Mouse (Mus musculus) cerebellum, postnatal 25 days (tissue): ENCODE data around the gene Myod1.

Experiments
- DNase-seq, 2 experiments: peaks; one replicate each; pipeline ENCODE4 v3.0.0; 2021; ENCODE audit warnings: mixed read lengths in 2 of 2

The Myod1 gene

GRCm38 (mm10) chr7:46376172-46377007 is at the start of gene Myod1:
Myod1 (plus strand) TSS chr7:46376474.
- no peak for DNase-seq

- DNase-seq = no peak
Observed at GRCm38 (mm10) chr7:46327896-46328295, 48.4 kb upstream of the Myod1 start.

GRCm38 (mm10) chr7:46337397-46337796 is 38.9 kb upstream of the Myod1 start:
- no peak for DNase-seq

DNA sequence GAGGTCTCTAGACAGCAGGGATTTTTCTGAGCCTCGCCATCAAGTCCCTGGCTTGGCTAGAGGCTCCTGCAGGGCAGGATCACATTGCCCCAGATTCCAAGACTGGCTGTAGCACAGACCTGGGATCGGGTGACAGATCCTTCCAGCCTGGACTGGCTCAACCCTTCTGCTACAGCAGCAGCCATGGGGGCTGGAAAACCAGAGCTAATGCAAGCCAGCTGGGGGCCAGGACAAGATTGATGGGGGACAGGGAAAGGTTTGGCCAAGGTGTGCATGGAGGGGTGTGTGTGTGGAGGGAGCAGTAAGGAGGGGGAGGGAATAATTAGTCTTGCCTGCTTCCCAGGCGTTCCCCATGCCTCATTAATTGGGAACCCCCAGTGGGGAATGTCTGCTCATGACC is 36.5 kb upstream of the Myod1 start:
- DNase-seq = peak in 1 of 2 experiments; percentile 13

- DNase-seq = no peak
Observed at GRCm38 (mm10) chr7:46340295-46340694, 36.0 kb upstream of the Myod1 start.

- no peak for DNase-seq
Observed at GRCm38 (mm10) chr7:46341471-46341870, 34.8 kb upstream of the Myod1 start.

- DNase-seq = no peak
Observed at GRCm38 (mm10) chr7:46347692-46348091, 28.6 kb upstream of the Myod1 start.

DNA sequence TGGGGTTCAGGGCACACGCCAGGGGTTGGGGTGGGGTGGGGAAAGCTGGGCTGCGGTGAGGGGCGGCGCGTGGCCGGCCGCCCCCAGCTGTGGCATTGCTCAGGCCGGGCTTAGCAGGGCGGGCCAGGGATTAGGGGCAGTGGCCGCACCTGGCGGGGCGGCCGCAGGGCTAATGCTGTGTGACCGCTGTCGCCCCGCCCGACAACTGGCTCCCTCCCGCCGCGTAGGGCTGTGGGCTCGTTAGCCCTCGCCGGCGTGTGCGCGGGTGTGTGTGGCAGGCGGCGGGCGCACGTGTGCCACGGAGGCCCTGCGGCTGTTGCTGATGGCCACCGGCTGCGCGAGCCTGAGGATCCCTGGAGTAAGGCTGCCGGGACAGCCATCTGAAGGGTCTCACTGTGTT is 27.5 kb upstream of the Myod1 start:
- no peak for DNase-seq

DNA sequence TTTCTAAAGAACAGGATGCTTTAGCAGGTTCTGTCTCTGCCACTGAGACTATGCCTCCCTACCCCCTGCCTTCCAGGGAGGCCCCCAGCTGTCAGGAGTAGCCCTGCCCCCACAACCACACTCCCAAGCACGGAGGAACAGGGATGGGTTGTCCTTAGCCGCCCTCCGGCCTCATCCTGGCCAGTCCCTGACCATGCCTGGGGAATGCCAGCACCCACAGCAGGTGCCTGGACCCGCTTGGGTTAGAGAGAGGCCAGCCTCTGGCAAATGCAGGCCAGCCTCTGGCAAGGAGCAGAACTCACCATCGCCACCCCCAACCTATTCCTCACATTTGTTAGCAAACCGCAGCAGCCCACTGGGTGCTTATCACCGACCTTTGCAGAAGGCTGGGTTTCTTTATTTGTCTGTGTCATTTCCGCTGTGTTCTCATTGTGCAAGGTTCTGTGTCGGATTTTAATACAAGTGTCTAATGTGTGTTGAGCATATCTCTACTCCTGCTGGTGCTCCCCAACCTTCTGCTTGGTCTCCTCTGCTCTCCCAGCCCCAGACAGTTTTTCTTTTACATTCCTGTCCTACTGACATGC is 26.1 kb upstream of the Myod1 start:
- DNase-seq = peak; percentile 32 to 33

DNA sequence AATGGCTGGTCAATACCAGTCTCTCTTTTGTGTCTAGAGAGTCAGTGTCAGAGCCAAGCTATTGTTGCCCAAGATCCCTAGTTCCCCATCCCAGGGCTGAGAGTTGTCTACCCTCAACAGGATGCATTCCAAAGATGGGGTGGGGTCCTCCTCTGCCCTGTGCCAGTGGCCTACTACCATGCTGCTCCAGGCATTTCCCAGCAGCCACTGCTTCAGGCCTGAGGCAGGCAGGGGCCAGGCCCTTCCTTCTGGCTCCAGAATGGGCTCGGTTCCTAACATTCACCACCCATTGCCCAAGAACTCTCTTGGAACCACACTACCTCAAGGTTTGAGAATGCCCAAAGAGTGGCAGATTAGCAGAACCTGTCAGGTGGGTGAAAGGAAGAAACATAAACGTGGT is 23.5 kb upstream of the Myod1 start:
- DNase-seq = no peak

- no peak for DNase-seq
Observed at GRCm38 (mm10) chr7:46353216-46353615, 23.1 kb upstream of the Myod1 start.

DNA sequence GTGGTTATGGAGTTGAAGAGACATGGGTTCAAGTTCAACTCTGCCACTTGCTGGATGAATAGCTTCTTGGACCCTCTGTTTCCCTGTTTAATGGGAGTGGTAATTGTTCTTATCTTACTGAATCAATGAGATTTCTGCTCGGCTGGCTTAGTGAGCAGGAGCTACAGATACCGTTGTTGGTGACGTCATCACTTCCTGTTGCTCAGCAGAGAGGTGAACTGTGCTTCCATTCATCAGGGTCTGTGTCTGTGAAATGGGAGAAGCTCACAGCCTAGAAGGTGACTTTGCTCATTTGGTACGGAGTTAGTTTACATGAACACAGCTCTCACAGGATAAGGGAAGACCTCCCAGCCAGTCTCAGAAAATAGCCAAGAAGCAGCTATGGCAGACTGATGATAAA is 22.4 kb upstream of the Myod1 start:
- DNase-seq = no peak

DNA sequence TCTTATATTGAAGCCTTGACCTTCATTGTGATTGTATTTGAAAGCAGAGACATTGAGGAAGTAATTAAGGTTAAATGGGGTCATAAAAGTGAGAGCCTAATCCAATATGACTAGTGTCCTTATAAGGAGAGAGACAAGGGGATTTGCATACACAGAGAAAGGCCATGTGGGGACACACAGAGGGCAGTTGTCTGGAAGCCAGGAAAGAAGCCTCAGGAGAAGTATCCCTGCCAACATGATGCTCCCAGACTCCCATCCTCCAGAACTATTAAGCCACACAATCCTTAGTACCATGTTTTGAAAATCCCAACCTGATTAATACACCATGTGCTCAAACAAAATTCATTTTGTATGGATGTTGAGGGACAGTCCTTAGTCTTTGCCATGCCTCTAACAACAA is 14.5 kb upstream of the Myod1 start:
- DNase-seq = no peak

DNA sequence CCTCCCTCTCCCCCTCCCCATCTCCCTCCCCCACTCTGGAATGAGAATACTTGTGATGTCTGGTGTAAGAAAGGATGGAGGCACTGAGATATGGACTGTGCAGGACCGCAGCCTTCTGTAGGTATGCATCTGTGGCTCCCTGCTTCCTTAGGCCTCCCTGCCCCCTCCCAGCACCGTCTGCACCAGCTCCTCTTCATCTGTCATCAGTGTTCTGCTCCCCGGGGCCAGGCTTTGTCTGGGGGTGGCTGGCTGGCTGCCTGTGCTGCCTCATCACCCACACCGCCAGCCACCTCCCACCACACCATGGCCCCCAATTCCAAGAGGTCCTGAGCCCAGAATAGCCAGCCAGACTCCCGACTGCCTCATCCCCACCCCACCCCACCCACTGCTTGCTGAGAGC is 12.1 kb upstream of the Myod1 start:
- no peak for DNase-seq

DNA sequence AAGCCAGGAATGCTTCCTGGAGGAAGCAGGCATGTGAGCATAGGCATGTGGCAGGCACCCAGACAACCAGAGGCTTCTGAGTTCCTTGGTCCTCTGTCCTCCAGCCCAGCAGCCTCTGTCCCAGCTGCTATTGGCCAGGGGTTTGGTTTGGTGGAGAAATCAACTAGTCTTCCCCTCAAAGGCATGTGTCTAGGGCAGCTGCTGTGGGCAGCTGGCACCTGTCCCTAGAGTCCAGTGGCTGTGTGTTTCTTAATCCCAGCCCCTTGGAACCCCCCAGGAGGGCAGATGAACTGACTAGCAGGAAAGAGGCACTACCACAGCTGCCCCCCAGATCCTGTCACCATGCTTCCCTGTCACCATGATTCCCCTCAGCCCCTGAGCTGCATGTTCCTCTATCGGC is 10.5 kb upstream of the Myod1 start:
- no peak for DNase-seq

DNA sequence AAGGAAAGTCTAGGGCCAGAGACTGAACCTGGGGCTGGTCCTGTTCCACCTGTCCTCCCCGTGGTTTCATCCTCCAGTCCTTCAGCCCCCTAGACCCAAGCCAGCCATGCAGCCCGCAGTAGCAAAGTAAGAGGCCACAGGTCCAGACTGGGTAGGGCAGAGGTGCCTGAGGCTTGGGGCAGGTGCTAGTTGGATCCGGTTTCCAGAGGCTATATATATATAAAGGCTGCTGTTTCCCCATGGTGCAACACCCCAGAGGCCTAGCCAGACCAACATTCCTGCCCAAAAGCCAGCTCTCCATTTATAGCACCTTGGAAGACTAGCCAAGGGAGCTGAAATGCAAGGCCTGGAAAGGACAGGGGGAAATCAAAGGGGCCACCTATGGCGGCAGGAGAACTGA is 5.2 kb upstream of the Myod1 start:
- no peak for DNase-seq

- DNase-seq = no peak
Observed at GRCm38 (mm10) chr7:46377008-46377346, 703 bp downstream of the Myod1 start.

- DNase-seq = peak; percentile 61 to 75
Observed at GRCm38 (mm10) chr7:46378123-46378522, 1.8 kb downstream of the Myod1 start.

DNA sequence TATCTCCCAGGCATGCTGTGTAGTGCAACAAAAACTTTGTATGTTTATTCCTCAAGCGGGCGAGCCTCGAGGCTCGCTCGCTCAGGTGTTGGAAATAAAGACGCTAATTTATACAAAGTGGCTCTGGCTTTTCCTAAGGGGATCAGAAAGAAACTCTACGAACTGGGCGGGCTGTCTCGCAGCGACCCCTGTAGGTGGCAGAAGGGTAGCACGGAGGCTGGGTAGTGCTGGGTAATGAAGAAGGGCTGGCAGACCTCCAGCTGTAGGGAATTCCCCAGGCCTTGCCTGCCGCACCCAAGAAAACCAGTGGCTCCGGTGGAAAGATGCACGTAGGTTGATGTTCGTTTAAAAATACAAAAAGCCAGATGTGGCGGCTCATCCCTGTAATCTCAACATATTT is 2.7 kb downstream of the Myod1 start:
- DNase-seq = peak; percentile 68 to 81

GRCm38 (mm10) chr7:46380625-46381024 is 4.4 kb downstream of the Myod1 start:
- peak; percentile 54 to 71 for DNase-seq

GRCm38 (mm10) chr7:46387430-46387829 is 11.2 kb downstream of the Myod1 start:
- peak in 1 of 2 experiments; percentile 2 for DNase-seq

DNA sequence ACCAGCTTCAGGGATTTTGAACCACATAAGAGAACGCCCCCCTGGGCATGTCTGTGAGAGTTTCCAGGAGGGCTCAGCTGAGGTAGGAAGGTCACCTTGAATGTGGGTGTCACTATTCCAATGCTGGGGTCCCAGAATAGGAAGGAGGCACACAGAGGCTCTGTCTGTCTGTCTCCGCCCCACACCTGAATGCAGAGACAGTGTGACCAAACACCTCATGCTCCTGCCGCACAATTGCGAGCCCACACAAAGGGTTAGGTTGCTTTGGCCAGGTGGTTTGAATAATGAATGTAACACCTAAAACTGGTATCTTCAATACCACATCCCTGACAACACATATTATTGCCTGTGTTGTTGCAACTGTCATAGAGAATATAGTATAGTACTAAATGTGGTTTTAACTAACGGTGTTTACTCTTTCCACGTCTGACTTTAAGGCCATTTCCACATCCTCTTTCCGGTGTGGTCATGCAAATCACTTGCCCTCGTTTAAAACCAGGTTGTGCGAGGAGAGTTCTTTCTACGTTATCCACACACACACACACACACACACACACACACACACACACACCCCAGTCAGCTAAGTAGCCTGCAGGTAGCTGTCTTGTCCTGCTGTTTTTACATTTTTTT is 13.3 kb downstream of the Myod1 start:
- DNase-seq = peak in 1 of 2 experiments; percentile 5

DNA sequence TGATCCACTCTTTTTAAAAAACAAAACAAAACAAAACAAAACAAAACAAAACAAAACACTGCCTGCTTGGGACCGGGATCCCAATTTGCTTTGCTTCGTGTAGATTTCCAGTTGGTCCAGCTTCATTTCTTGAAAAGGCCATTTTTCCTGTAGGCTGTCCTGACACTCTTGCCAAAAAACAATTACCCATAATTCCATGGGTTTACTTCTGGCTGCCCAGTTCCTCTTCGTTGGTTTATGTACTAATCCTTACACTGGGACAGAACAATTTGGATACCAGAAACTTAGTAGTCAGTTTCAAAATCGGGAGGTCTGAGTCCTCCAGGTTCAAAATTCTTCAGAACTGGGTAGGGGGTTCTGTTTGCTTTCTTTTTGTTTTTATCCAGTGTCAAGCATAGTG is 14.0 kb downstream of the Myod1 start:
- no peak for DNase-seq

DNA sequence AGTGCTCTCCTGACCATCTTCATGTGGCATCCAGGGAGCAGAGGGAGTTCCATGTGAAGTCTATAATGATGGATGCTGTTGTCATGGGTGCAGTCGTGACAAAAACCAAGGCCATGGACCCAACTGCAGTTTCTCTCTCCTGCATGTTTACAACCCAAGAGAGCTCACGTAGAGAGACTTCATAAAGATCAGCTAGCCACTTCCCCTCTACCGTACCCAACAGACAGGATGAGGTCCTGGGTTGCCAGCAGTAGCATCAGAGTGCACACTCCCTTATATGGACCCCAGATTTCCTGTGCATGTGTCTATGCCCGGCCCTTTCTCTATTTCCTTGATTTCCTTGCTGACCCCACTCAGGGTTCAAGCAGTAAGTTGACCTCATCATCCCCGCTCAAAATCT is 15.4 kb downstream of the Myod1 start:
- DNase-seq = peak in 1 of 2 experiments; percentile 6
